Mouse (Mus musculus): ENCODE data around the gene Pdhx. TPM values are rescaled to one million over a fixed set of nuclear protein-coding genes. Genes with fewer than 3 reads are reported as not detected.

Gene Pdhx
- polyA plus RNA-seq, 1 experiment, result not detected

DNA sequence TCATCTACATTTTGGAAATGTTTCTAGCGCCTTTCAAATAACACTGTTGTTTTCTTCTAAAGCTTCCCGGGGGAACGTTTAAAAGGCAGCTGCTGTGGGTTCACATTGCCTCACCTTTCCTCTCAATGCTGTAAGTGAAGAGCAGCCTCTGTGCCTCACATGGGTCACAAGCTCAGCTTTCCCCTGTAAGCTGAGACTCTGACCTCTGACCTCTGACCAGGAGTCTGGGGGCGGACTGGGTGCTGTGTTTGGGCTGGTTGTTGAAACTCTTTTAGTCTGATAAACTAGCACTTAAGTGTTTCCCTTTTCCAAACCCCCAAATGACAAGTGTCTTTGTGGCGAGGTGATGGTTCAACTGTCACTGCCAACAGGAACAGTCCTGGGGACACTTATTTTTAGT, 100.7 kb downstream of the Pdhx start:
- H3K4me1 ChIP-seq (ENCODE audit: control insufficient read depth, insufficient read depth, low read length), result no peaks in the 10 kb centered on the region
- no peak overlapping the region for H3K27ac ChIP-seq (ENCODE audit: insufficient read depth, low read depth, low read length)
- 76% methylated on average over 5 of the region's 5 CpGs for WGBS
- no peak overlapping the region for H3K4me3 ChIP-seq (ENCODE audit: insufficient read depth, low read depth, low read length)
- TF ChIP-seq POLR2A (IDR thresholded peaks at IDR 0.05; ENCODE audit: insufficient read depth, low read depth, low read length) (no peak), CTCF (IDR thresholded peaks at IDR 0.05; ENCODE audit: insufficient read depth, low read depth, low read length) (no peak)

DNA sequence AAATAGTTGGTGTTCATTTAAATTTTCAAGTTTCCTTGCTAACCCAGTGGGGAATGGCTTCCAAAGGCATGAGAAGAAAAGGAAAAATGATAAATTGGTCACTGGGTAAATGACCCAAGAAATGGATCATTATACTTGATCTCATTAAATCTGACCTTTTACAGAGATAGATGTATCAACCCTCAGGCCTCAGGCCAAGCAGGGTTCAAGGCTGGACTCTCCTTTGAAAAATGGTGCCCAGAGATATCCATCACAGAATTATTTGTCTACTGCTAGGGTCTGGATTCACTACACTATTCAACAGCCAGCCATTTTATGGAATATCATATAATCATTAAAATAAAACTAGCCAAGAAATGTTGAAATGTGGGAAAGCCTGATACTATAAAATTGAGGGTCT, 101.4 kb downstream of the Pdhx start:
- Histone ChIP-seq H3K27ac (ENCODE audit: insufficient read depth, low read depth, low read length) (no peak overlapping the region), H3K4me3 (ENCODE audit: insufficient read depth, low read depth, low read length) (no peak overlapping the region), H3K4me1 (ENCODE audit: control insufficient read depth, insufficient read depth, low read length) (no peaks in the 10 kb centered on the region)
- TF ChIP-seq POLR2A (IDR thresholded peaks at IDR 0.05; ENCODE audit: insufficient read depth, low read depth, low read length) (no peak), CTCF (IDR thresholded peaks at IDR 0.05; ENCODE audit: insufficient read depth, low read depth, low read length) (no peak)

Other genes starting within 250 kb of the Pdhx start
- gene Cd44, start 171.8 kb downstream of the Pdhx start, polyA plus RNA-seq (2012; ENCODE audit: insufficient read depth, insufficient read length, low replicate concordance, missing spikeins), result not detected in 2 replicates
- not detected in 2 replicates for gene Apip, start 162 bp upstream of the Pdhx start, polyA plus RNA-seq (2012; ENCODE audit: insufficient read depth, insufficient read length, low replicate concordance, missing spikeins)
- gene Ehf, start 229.8 kb upstream of the Pdhx start, polyA plus RNA-seq (2012; ENCODE audit: insufficient read depth, insufficient read length, low replicate concordance, missing spikeins), result not detected in 2 replicates